19 mouse cellular contexts compared by ENCODE assay signal in the genomic region with DNA sequence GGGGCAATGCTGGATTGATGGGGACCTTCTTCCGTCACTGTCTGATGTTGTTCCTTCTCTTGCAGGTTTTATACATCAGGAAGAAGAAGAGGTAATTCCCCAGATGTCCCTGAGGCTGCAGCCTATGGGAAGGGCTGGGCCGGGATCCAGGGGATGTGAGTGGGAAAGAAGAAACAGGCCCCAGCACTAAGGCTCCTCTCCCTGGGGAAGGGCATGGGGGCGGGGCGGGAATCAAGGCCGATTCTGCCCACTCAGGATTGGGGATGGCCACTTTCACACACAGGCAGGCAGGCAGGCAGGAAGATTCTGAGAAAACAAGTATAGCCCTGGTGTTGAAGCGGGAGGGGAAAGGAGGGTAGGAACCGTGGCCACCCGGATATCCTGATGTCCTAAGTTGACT. TPM values are rescaled to one million over a fixed set of nuclear protein-coding genes. Genes with fewer than 3 reads are reported as not detected.
DNase-seq lines count a peak whose midpoint lies in the region; TF ChIP-seq lines count a peak whose summit lies in the region.
"Had no signal": no experiment of that assay in that cellular context is flagged by ENCODE, and none has a peak within 500 bp of the region (broad histone marks: within the 10 kb centered on the region; RNA-seq: fewer than 3 reads in every experiment).

No protein-coding gene starts in this region.

- no peak for TF ChIP-seq POLR2A in cerebellum, adult 2 months (IDR thresholded peaks at IDR 0.05; ENCODE audit: borderline replicate concordance, insufficient read depth, low read length)
- no peak for TF ChIP-seq POLR2A in olfactory bulb, adult 2 months (IDR thresholded peaks at IDR 0.05; ENCODE audit: insufficient read depth, low read depth, low read length)

- no peak for DNase-seq in cerebellum, adult 2 months
- DNase-seq in cerebellum, adult 9-10 months: no peak
- DNase-seq in cerebellum, postnatal 14 days: peak; percentile 32 to 60
- no peak for DNase-seq in cerebellum, postnatal 4 days (ENCODE audit: low spot score in 2 of 2)
- peak; percentile 39 for DNase-seq in MN1 (ENCODE audit: low spot score)
- DNase-seq: adrenal gland, adult 8-10 months; adrenal gland, postnatal 25 days; embryo, embryonic 11 days; gastrocnemius, postnatal 10 days; heart, adult 11 months; kidney, adult 2 months had no signal

- no peak for TF ChIP-seq CTCF in cerebellum, adult 2 months (IDR thresholded peaks at IDR 0.05; ENCODE audit: borderline replicate concordance, insufficient read depth, low read depth, low read length)
- TF ChIP-seq CTCF in olfactory bulb, adult 2 months (IDR thresholded peaks at IDR 0.05; ENCODE audit: insufficient read depth, low read depth, low read length): no peak

- H3K27ac ChIP-seq in cerebellum, adult 2 months (ENCODE audit: insufficient read depth, low read length): 0 out of 2 replicates have a peak overlapping the region, but pooled peaks have one; percentile 18
- H3K27ac ChIP-seq in olfactory bulb, adult 2 months (ENCODE audit: insufficient read depth, low read depth, low read length): 0 out of 2 replicates have a peak overlapping the region, but pooled peaks have one; percentile 1
- H3K27ac ChIP-seq: embryonic facial prominence, embryonic 10.5 days; embryonic facial prominence, embryonic 13.5 days; forebrain, embryonic 12.5 days; forebrain, embryonic 15.5 days; hindbrain, embryonic 12.5 days; hindbrain, embryonic 15.5 days had no signal

- H3K4me1 ChIP-seq in cerebellum, adult 2 months (ENCODE audit: control insufficient read depth, insufficient read depth, low read length): peaks cover 45% of the 10 kb centered on the region
- peaks cover 69% of the 10 kb centered on the region for H3K4me1 ChIP-seq in olfactory bulb, adult 2 months (ENCODE audit: control insufficient read depth, insufficient read depth, low read length)

- H3K27me3 ChIP-seq in cerebellum, adult 2 months (ENCODE audit: control insufficient read depth, insufficient read depth, low read length): no peaks in the 10 kb centered on the region
- H3K27me3 ChIP-seq: forebrain, embryonic 15.5 days; hindbrain, embryonic 15.5 days had no signal

- WGBS in cerebellum, adult 2 months: 79% methylated on average over 8 of the region's 8 CpGs
- 78% methylated on average over 8 of the region's 8 CpGs for WGBS in olfactory bulb, adult 2 months

- H3K4me3 ChIP-seq in cerebellum, adult 2 months (replicated peaks; ENCODE audit: insufficient read depth, low read depth, low read length): no peak overlapping the region
- no peak overlapping the region for H3K4me3 ChIP-seq in olfactory bulb, adult 2 months (ENCODE audit: insufficient read depth, low read depth, low read length)
- H3K4me3 ChIP-seq: embryonic facial prominence, embryonic 10.5 days; embryonic facial prominence, embryonic 13.5 days; erythroblast, embryonic 14.5 days; forebrain, embryonic 12.5 days; forebrain, embryonic 15.5 days; hindbrain, embryonic 12.5 days; hindbrain, embryonic 15.5 days had no signal

RNA-seq across cellular contexts. Expression of gene 6430571L13Rik, which starts 5.7 kb away (rescaled TPM):
- polyA plus RNA-seq in cerebellum, adult 2 months (2012; rRNA removed): 44.9 and 52.5 TPM in 2 replicates
- polyA plus RNA-seq in olfactory bulb, adult 2 months (2012; ENCODE audit: insufficient read depth, insufficient read length, low replicate concordance, missing spikeins): not detected in 2 replicates
- polyA plus RNA-seq: erythroblast, embryonic 14.5 days had no signal

RNA-seq across cellular contexts. Expression of gene Hemk1, which starts 7.9 kb away (rescaled TPM):
- polyA plus RNA-seq in cerebellum, adult 2 months (2012; rRNA removed): 27.8 and 31.7 TPM in 2 replicates
- polyA plus RNA-seq in olfactory bulb, adult 2 months (2012; ENCODE audit: insufficient read depth, insufficient read length, low replicate concordance, missing spikeins): not detected in 2 replicates

RNA-seq across cellular contexts. Expression of gene Cish, which starts 50.3 kb away (rescaled TPM):
- polyA plus RNA-seq in cerebellum, adult 2 months (2012; rRNA removed): 4.1 and 4.3 TPM in 2 replicates
- not detected in 2 replicates for polyA plus RNA-seq in olfactory bulb, adult 2 months (2012; ENCODE audit: insufficient read depth, insufficient read length, low replicate concordance, missing spikeins)

RNA-seq across cellular contexts. Expression of gene Cacna2d2, which starts 53.3 kb away (rescaled TPM):
- polyA plus RNA-seq in cerebellum, adult 2 months (2012; rRNA removed): 130 and 148 TPM in 2 replicates
- not detected in 2 replicates for polyA plus RNA-seq in olfactory bulb, adult 2 months (2012; ENCODE audit: insufficient read depth, insufficient read length, low replicate concordance, missing spikeins)
- polyA plus RNA-seq: erythroblast, embryonic 14.5 days had no signal

RNA-seq across cellular contexts. Expression of gene Mapkapk3, which starts 56.4 kb away (rescaled TPM):
- polyA plus RNA-seq in cerebellum, adult 2 months (2012; rRNA removed): 10.5 and 11.7 TPM in 2 replicates
- not detected in 2 replicates for polyA plus RNA-seq in olfactory bulb, adult 2 months (2012; ENCODE audit: insufficient read depth, insufficient read length, low replicate concordance, missing spikeins)

Comparison
In these comparisons a context has a peak if more than half of its experiments do, and no peak if none do; other contexts are left out.
1. DNase-seq: peak in cerebellum, postnatal 14 days (2 of 2) and MN1 (single experiment); none in cerebellum, adult 2 months (0 of 2), cerebellum, adult 9-10 months (single experiment) and cerebellum, postnatal 4 days (0 of 2).
2. RNA of gene Hemk1, which starts 7.9 kb away (polyA plus RNA-seq): 27.8 to 31.7 TPM in cerebellum, adult 2 months; not detected in olfactory bulb, adult 2 months; every median in the first group is over 10 times any median in the second.